Mouse (Mus musculus): ENCODE data around the gene Srgap3.
"Not testable (repeated sequence)": the region's sequence is repeated elsewhere in the genome, so short reads cannot be mapped to it uniquely, and the experiment has no call there.

Gene Srgap3

DNA sequence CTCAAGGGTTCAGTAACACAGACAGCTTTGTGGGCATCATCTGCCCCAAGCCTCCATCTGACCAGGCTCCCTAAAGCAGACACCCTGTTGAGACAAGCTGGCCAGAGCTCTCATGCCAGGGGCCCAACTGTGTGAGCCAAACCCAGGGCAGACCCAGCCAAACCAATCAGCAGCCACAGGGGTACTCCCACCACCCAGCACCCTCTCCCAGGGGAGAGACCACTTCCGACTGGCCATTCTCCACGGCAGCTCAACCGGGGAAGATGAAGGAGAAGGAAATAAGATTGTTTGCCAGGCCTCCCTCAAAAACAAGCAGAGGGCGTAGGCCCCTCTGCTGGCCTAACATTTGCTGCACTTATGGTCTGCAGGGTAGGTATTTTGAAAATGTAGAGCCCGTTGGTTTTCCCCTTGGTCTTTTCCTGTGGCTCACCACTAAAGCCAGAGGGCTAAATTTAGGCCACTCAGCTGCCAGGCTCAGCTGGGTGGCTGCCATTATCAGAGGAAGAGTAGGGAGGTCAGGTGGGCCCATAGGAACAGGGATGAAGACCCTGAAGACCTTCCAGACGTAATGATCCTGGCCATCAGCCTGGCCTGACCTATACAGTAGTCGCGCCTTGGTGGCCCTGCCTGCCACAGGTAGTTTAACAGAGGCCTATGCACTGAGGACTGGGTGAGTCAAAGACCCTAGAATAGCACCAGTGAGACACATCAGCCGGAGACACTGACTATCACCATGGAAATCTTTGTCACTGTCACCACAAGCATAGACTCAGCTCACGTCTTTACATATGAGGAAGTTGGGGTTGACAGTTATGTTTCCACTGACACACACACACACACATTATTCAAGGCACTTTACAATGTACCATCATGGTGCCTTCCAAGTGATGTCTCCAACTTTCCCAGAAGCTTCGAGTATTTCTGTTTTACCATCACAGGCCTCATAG, 85.4 kb downstream of the Srgap3 start:
- peak; percentile 76 to 85 for DNase-seq (ENCODE audit: low spot score in 2 of 2)

DNA sequence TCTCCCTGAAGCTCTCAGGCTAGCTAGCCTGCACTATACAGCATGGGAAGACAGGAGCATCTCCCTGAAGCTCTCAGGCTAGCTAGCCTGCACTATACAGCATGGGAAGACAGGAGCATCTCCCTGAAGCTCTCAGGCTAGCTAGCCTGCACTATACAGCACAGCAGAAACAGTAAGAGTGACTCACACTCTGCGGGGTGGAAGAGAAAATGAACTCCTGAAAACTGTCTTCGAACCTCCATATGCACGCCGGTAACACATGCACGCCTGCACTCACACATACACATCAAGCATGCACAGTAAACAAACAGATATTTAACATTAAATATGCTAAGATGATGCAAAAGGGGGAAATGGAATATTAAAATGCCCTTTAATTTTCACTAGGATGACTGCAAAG, 86.8 kb downstream of the Srgap3 start:
- DNase-seq (ENCODE audit: low spot score in 2 of 2): not testable (repeated sequence)

DNA sequence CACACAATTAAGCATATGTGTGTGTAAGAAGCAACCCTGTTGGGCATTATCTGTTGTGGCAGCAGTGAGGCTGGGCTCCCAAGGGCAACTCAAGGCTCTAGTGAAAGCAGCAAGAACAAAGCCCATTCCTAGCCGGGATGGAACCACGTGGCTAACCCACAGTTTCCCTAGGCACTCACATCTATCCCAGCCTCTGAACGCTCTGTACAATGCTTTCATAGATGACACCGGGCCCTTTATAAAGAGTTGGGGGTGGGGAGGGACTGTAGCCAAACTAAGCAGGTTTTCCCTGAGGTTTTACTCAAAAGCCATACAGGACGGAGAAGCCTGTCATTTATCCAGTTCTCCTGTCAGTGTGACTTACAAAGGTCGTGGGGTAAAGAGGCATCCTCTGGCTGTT, 90.0 kb downstream of the Srgap3 start:
- DNase-seq (ENCODE audit: low spot score in 2 of 2): no peak

DNA sequence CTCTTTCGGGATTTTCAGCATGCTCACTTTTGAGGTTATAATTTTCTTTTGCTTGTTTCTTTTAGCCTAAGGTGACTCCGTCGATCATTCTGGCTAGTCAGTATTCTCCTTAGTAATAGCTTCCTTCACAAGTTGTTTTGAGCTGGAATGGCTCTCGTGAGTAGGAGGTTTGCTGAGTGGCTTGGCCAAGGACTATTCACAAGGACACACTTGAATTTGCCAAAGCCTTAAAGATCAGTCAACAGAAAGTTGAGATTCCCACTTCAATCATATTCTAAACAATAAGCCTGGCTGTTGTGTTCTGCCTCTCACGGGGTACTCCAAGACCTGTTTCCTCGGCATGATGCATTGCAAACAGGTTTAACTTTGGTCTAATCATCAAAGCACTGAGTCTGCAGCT, 91.9 kb downstream of the Srgap3 start:
- no peak for DNase-seq (ENCODE audit: low spot score in 2 of 2)

DNA sequence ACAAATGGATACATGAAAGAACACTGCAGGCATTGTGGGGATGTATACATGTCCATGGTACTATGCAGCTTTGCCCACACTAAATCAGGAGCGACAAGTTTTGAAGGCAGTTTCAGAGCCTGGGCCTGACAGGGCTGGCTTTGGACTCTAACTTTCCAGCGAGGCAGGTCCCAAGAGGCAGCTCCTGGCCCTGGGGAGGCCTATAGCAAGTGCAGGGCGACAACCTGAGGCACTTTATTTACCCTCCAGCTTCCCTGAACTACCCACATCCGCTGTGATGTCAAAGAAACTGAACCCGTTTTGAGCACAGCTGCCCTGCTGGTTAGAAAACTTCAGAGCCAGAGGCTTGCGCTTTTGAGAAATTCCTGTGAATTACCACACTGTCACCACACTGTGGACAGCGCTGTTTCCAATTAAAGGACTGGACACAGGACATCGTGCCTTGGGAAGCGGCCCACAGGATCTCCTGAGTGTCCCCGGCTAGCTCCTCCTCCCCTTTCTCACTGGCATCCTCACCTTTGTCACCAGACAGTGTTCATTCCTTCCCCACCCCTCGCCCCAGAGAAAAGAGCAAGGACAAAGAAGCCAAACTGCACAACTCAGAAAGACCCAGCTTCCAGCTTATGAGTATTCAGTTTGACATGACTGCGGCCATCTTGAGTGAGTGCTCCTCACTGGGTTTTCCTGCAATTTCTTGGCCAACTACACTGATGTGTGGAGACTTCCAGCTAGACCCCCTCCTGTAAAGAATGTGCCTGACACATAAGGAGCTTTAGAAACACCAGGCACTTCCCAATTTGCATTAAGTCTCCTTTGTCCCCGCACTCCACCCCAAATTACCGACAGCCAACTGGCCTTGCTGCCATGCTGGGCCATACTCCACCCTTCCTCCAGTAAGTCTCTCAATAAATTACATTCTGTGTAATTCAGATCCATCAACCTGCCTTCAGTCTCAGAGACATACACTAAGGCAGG, 94.5 kb downstream of the Srgap3 start:
- peak; percentile 53 to 64 for DNase-seq (ENCODE audit: low spot score in 2 of 2)

DNA sequence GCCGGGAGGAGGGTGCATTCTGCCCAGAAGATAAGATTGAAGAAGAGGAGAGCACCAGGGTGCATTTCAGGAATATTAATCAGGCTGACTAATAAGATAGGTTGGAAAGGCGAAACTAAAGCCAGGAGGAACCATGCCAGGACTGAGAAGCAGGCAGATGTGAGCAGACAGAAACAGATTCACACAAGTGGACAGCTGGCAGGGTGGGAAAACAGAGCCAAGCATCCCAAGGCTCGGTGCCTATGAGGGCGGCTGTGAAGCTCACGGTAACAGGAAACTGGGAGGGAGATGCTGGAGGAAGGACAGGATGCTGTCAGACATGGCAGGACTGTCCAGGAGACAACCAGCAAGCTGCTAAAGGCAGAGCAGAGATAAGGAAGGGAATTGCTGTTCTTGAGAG, 96.3 kb downstream of the Srgap3 start:
- no peak for DNase-seq (ENCODE audit: low spot score in 2 of 2)

DNA sequence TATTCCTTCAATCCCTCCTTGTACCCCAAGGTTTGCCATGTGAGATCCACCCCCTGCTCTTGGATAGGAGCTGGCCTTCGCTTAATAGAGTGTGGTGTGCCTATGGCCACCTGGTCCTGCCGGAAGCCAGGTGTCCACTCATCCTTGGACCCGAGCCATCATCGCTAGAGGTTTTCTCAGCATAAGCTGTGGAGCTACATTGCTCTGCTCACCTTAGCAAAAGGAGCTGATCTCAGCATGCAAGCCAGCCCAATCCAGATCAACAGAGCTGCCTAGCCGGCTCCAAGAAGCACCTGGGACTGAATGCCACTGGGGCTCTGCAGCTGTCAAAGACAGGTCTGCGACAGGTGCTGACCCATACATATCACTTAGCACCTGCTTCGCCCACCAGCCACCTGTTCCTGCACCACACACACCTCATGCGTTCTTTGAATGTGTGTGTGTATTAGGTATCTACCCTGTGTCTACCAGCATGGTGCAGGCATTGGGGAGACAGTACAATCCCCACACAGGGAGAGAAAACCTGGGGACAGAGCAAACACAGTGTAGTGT, 98.4 kb downstream of the Srgap3 start:
- DNase-seq (ENCODE audit: low spot score in 2 of 2): no peak

DNA sequence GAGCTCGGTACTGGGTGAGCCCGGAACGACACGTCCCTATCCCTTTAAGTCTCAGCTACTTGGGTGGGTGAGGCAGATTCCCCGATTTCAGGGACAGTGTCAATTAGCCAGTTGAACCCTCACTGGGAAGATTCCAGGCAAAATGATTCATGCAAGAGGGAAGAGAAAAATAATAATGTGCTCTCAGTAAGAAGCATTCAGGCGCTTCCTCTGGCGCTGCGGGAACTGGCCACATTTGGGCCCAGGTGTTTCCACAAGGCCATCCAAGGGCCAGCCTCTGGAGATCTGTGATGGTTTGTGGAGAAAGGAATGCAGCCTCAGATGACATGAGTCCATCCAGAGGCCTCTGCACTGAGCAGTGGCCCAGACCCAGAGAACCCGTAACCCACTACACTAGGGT, 100.2 kb downstream of the Srgap3 start:
- DNase-seq (ENCODE audit: low spot score in 2 of 2): no peak

DNA sequence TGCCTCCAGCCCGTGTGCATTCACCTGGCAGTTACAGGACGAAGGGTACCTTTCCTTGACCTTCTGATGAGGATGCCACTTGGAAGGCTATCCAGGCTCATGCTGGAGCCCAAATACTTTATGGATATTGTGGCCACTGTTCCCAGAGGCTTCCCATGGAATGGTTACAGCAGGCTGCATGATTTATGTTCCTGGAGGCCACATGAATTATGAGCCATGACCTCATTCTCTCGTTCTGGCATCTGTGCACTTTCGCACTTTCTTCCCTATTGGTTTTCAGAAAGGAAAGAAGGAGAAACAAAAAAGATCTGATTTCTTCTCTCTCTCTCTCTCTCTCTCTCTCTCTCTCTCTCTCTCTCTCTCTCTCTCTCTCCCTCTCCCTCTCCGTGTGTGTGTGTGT, 104.6 kb downstream of the Srgap3 start:
- DNase-seq (ENCODE audit: low spot score in 2 of 2): no peak

DNA sequence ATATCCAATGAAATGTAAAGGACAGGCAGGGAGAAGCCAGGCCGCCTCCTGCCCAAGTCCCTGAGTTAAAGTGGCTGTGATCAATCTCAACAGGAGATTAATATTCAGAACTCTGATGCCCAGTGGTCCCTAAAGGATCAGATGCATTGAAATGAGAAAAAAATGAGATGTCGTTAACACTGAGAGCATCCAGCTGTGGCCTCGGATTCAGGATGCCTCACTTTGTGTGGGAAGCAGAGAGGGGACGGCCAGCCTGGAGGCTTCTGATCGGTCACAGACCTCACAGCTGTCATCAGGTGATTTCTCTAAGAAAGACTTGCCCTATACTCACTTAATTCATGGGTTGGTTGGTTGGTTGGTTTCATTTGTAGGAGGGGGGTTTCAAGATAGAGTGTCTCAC, 106.7 kb downstream of the Srgap3 start:
- DNase-seq (ENCODE audit: low spot score in 2 of 2): no peak

DNA sequence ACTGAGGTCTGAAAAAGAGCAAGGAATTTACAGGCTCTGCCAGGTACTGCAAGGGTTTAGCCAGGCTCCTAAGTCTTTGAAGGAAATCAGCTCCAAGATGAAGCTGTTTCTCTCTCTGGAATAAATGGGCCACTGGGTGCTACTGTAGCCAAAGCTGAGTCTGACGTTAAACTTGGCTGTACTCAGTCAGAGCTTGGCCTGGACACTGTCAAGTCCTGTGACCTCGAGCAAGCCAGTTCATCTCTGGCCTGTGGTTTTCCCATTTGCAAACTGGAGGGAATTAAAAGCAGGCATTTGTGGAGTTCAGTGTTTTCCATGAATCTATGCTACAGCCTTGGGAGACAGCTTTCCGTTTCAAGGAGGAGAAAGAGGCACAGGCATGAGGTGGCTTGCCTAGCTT, 107.7 kb downstream of the Srgap3 start:
- no peak for DNase-seq (ENCODE audit: low spot score in 2 of 2)

DNA sequence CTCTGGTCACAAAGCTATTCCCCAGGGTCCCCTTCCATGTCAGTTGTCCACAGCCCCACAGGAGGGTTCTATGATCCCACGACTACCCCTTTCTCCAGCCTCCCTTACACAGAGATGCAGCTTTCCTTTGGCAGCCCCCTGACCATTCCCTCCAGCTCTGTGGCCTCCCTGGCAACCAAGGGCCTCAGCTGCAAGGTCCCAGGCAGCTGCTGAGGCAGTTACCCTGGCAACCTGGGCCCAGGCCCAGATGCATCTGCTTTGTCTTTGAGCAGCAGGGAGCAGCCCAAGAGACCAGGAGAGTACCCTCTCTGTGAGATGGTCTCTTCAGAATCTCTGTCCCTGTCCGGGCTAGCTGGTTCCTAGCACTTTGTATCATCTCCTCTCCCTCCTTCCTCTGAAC, 108.2 kb downstream of the Srgap3 start:
- DNase-seq (ENCODE audit: low spot score in 2 of 2): no peak

DNA sequence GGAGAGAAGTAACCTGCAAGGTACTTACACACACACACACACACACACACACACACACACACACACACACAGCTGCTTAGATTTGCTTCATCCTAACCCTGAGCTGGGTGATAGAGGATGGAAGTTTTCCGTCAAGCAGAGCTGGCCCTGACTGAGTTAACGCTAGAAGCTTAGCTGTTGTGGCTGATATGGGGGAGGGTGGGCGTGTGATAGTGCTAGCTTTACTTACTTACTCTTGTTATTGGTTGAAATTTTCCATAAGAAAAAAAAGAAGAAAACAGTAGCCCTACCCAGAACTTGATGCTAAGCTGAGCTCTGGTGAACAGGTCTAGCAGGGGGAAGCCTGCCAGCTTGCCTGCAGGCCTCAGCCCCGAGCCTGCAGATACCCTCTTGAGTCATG, 110.4 kb downstream of the Srgap3 start:
- DNase-seq (ENCODE audit: low spot score in 2 of 2): no peak

DNA sequence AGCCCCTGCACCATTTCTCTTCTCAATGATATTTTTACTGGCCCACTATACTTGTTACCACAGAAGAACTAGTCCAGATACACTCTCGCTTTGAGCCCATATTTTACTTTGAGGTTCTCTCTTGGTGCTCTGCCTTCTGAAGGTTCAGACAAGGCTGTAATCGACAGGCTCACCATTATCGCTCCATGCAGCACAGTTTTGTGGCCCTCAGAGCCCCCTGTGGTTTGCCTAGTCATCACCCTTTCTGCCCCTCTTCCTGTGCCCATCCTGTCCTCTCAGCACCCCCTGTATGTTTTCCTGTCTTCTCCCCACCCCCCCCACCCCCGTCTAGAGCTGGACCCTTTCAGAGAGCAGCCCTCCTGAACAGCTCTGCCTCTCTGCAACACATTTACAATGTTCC, 111.7 kb downstream of the Srgap3 start:
- no peak for DNase-seq (ENCODE audit: low spot score in 2 of 2)

DNA sequence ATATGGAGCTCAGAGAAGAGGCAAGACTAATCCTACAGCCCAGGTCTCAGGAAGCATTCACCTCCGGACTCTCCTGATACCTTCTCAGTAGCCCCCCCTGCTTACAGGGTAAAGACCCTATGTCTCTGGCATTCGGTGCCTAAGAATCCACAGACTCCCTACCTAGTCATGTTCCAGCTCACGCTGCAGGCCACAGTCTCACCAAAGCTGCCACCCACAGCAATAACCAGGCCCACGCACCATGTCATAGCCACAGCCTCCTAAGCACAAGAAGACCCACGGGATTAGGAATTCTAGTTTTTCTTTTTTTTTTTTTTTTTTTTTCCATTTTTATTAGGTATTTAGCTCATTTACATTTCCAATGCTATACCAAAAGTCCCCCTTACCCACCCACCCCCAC, 112.6 kb downstream of the Srgap3 start:
- DNase-seq (ENCODE audit: low spot score in 2 of 2): no peak

DNA sequence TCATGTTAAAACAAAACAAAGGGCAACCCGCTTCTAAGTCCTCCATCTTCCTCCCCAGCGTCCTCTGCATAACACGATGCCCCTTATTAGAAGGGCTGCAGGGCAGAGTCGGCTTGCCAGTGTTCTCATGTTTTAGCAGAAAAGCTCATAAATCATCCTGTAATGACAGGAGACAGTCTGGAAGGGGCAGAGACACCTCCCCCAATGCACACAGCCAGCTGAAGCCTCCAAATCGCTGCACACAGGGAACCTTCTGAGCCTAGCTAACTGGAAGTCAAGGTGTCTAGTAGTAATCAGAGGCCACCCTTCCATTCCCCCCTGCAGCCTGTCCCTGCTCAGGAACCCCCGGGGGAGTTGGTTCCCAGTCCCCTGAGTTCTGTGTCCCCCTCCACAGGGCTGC, 113.3 kb downstream of the Srgap3 start:
- DNase-seq (ENCODE audit: low spot score in 2 of 2): no peak

DNA sequence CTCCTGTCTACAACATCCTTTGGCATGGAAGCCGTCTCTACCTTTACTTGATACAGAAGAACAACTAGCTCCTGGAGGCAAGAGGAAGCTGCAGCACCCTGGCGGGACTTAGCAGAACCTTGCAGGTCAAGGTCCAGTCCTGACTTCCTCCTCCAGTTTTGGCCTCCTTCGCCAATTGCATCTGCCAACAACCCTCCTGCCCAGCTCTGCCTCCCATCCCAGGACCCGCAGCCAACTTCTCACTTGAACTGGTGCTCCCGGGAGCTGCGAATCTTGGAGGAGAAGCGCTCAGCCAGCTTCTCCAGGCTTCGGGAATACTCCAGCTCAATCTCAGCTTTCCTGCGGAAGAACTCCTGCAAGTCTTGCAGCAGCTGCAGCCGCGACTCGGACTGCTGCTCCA, 117.9 kb downstream of the Srgap3 start:
- DNase-seq (ENCODE audit: low spot score in 2 of 2): no peak

DNA sequence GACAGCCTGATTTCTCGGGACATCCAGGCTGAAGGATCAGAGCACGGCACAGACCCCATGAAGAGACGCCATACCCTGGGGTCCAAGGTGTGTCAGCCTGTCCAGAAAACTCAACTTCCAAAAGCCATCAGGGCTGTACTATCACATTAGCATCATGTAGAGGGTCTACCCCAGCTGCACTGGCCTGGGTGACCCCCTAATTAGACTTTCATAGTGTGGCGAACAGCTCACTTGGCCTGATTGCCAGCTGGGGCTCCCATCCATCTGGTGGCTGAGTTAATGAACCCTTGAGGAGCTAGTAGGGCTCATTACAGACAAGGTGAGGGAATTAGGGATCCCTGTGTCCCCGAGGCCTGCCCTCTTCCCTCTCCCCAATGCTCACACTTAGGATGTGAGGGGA, 118.6 kb downstream of the Srgap3 start:
- DNase-seq (ENCODE audit: low spot score in 2 of 2): no peak

DNA sequence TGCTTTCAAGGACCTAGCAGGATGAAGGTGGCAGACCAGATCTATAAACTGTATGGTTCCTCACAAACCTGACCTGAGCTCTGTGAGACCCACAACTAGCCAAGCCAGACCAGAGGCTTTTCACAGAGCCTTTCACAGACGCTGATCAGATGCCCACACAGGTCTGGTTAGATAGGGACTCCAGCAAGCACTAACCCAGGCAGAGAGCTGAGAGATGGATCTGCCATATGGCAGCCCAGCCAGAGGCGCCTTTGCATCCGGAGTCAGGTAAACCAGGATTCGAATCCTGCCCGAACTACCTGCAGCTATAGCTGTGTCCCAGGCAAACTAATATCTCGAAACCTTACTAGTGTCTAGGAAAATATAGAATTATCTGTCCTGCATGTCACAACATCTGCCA, 121.4 kb downstream of the Srgap3 start:
- no peak for DNase-seq (ENCODE audit: low spot score in 2 of 2)

DNA sequence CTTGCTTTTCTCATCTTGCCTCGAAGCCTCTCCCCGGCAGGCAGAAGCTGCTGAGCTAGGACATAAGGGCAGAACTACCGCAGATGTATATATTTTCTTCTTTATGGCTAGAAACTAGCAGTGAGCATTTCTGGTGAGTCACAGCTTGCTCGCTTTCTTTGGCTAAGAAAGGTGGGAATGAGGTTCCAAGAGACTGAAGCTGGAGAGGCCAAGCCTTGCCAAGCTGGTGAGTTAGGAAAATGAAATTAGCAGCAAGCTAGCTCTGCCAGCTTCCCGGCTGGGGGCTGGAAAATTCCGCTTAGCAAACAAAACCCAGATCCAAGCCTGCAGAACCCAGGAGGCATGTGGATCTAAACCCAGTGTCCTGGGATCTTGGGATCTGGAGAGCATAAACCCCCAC, 124.0 kb downstream of the Srgap3 start:
- no peak for DNase-seq (ENCODE audit: low spot score in 2 of 2)

DNA sequence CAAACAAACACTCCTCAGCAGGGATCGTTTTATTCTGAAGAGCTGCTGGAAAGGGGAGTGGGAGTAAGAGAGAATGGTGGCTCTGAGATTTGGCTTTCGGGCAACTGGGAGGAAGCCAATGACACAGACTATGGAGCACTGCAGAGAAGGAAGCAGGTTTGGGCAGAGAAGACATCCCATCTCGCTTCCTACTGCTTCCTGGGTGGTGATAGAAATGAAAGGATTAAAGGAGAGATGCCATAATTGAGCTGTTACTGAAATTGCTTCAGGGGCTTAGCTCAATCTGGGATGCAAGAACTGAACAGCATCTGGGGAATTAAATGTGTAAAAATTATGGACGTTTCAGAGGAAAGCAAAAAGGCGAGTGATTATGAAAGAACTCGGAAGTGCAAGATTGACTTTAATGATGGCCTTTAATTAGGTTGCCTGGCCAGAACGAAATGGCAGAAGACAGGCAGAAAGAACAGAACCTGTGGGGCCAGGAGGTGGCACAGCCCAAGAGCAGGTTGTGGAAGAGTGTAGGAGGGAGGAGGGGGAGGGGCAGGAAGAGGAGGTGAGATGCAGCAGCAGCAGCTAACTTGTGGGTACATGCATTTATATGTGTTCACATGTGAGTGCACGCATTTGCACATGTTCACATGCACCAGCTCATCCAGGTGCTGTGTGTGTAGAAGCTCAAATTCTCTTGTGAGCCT, 126.6 kb downstream of the Srgap3 start:
- DNase-seq (ENCODE audit: low spot score in 2 of 2): no peak

DNA sequence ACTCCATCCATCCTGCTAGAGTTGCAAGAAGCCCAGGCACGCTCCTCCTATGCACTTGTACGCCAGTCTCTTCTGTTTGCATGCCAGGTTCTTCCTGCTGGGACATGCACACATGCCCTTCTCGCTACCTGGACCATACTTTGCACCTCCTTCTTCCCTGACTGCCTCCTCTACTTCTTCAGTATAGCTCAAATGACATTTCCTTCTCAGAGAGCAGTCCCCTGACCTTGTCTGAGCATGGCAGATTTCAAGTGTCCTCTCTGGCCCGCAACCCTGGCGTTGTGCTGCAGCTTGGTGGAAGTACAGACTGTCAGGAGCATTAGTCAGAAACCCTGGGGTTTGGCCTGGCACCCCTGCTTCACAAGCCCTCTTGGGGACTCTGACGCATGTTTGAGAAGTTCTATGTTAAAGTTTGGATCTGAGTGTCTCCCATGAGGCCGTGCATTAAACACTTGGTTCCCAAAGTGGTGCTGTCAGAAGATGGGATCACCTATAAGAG, 128.6 kb downstream of the Srgap3 start:
- DNase-seq (ENCODE audit: low spot score in 2 of 2): no peak
